Mouse (Mus musculus) lung, postnatal 0 days (tissue): ENCODE measurements around the gene Hist2h3c1.

ENCODE experiments used
- CTCF ChIP-seq: IDR thresholded peaks from 2 replicates; pipeline ENCODE4 v1.5.1; 2016; ENCODE audit warnings: antibody characterized with exemption, mild to moderate bottlenecking
- EP300 ChIP-seq: IDR thresholded peaks from 2 replicates; pipeline ENCODE4 v1.6.1; 2016; ENCODE audit warnings: antibody characterized with exemption, mild to moderate bottlenecking, control low read depth

DNA sequence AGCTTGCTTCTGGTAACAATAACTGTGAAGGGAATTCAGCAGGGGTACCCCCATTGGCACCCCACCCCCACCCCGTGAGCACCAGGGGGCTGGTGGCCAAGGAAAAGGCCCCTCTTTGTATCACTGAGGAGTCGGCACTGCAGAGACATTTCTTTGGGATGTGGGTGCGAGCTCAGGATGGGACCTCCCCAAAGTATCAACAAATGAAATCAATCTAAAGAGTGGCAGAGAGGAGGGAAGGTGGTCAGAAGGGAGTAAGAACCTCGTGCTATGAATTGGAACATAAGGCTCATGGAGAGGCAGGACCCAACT, 2.5 kb downstream of the Hist2h3c1 start:
- no peak for TF ChIP-seq CTCF
- TF ChIP-seq EP300 = no peak
